Mouse (Mus musculus) embryonic stem cell, embryonic (primary cell): Measurements from ENCODE around the gene Tmprss7.

Source experiments
- CTCF ChIA-PET, 4 experiments: fragments of 300-600 bp in 2 of 4; fragments of 350-600 bp in 2 of 4; sonication (Branson Sonifier 250); formaldehyde crosslinking; loops; one replicate each; lab custom pipeline; 2022; ENCODE audit warnings: inconsistent platforms in 2 of 4; lab: Charles Lee
- POLR2A ChIA-PET, 4 experiments: fragments of 300-600 bp in 2 of 4; fragments of 350-600 bp in 2 of 4; sonication (Branson Sonifier 250); formaldehyde crosslinking; loops; one replicate each; lab custom pipeline; 2022; ENCODE audit warnings: antibody characterized with exemption in 4 of 4, inconsistent platforms in 1 of 4; lab: Charles Lee

Tmprss7 gene

DNA sequence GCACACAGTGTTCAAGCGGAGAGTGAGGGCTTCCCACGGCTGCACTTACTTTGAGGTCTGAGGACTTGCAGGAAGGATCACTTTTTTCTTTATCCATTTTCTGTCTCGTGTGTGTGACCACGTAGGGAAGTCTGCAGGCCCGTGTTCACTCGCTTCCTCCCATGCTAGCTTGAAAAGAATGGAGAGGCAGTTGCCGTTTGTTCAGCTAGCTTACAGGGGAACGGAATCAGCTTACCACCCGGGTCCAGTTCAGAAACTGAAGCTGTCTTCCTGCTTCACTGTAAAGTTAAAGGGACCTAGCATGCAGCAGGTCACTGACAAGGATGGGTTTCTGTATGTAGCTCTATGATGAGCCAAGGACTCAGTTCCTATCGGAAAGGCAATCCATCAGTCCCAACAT lies at the start of gene Tmprss7:
TSS of gene Tmprss7 (minus strand) at position 101 of the 400 bp plus-strand sequence.
- CTCF ChIA-PET = interaction anchor here in 2 of 4 experiments (0.9 to 1.0 kb wide), 2 partner anchors 9 to 274 kb away, joined by 3 read pairs; no protein-coding TSS in a partner anchor
- POLR2A ChIA-PET = no interaction called here

DNA sequence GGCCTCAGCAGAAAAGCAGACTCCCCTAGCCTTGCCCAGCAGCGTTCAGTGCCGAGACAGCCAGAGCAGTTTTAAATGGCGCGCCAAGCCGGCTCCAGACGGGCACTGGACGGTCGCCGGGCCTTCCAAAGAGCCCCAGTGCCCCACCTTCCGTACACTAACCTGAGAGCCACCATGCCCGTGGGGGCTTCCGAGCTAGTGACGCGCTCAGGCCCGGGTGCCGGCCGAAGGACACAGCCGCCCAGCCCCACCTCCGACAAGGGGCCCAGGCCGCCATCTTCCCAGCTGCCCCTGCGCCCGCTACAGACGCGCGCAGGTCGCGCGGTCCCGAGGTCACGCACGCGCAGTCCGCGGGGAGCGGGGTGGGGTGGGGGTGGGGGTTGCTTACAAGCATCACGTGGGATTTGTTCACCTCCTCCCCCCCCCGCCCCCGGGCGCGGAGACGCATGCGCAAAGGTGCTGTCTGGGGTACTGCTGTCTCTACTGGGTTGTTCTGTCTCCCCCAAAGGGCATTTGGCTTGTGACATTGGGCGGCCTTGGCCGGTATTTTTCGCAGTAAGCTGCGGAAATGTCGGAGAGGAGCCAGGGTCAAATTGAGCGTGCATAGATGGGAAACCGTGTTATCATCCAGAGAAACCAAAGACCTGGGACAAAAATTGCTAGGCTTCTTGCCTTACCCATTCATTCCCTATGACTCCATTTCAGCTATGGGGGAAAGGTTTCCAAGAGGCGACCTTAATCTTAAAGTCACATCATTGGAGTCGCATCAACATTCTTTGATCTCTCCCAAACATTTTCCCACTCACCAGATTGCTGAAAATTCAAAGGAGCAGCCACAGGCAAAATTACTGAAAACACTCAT lies 49.4 kb upstream of the Tmprss7 start, which contains the start of gene Abhd10:
TSS of gene Abhd10 (minus strand) at position 341 of the 862 bp plus-strand sequence.
- POLR2A ChIA-PET = interaction anchor here (0.6 to 2.2 kb wide), 24 partner anchors 9 to 758 kb away, joined by 3 to 19 read pairs (median 5); partner anchors contain the start of genes Tagln3 (in 4 of the 4) and Plcxd2 (in 1 of the 4)
- CTCF ChIA-PET = interaction anchor here in 1 of 4 experiments (1.0 kb wide), 2 partner anchors 14 to 58 kb away, joined by 3 to 5 read pairs; no protein-coding TSS in a partner anchor

DNA sequence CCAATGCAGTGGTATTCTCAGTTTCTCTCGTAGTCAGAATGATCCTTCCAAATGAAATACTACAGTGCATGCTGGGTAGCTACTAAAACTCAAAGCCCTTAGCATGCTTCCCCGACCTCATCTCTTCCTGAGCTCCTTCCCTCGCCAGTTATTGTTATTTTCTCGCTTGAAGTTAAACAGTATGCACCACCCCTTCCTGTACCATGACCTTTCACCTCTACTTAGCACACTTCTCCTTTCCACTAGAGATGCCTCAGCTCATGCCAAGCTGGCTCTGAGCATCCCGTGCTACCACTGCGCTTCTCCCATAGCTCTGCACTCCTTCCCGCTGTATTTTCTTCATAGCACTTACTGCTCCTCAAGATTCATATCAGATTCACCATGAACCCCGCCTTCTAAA lies 44.4 kb upstream of the Tmprss7 start:
- POLR2A ChIA-PET = interaction anchor here in 2 of 4 experiments (0.5 to 1.8 kb wide), 7 partner anchors 10 to 273 kb away, joined by 3 to 8 read pairs (median 5); partner anchors contain the start of genes Plcxd2 (in 1 of the 2) and Tagln3 (in 1 of the 2)
- CTCF ChIA-PET = no interaction called here

DNA sequence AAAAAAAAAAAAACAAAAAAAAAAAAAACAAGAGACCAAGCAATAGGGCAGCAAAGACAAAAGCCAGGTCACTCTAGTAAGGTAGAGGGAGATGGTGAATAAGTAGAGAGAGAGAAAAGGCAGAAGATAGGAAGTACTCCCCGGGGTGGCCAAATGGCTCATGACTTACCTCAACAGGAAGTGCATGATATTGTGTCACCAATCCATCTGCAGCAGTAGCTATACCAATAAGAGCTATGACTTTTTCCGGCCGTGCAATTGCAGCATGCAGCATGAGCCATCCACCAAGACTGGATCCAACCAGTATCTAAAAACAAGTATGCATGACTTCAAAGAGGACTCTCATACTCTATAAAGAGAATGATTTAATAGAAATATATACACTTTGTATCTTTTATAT lies 43.3 kb upstream of the Tmprss7 start:
- CTCF ChIA-PET = no interaction called here
- POLR2A ChIA-PET = interaction anchor here in 1 of 4 experiments (0.6 to 1.8 kb wide), 3 partner anchors 8 to 13 kb away, joined by 4 to 6 read pairs (median 5); no protein-coding TSS in a partner anchor

DNA sequence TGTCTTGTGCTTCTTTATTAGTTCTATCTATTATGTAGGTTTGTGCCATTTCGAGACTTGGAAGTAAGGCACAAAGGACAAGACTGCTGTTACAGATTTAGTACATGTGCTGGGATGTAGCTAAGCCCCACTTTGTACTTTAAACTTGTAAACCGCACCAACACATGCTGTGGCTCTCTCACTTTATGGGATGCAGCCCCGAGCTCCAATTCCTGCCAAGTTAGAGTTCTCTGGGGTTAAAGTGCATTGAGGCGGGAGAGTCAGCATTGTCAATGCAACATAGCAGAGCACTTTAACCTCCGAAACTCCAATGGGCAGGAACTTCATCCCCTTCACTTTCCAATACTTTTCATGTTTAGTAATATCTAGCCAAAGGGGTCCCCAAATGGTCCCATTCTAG lies 35.7 kb upstream of the Tmprss7 start:
- ChIA-PET POLR2A (interaction anchor here in 3 of 4 experiments (0.6 to 1.2 kb wide), 3 partner anchors 11 to 209 kb away, joined by 3 read pairs; no protein-coding TSS in a partner anchor), CTCF (no interaction called here)

DNA sequence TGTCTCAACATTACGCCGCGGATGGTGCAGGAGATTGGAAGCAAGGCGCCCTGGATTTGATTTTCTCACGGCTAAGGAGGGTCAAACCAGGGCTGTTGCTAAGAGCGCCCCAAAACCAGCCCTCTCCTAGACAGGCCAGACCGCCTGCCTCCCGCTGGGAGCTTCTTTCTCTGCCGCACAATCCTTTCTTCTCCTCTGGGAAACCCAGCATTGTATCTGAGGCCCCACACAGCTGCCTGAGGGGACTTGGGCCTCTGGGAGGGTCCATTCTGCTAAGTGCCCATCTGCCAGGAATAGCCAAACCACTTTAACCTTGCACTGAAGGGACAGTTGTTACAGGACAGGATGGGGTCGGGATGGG lies 31.3 kb upstream of the Tmprss7 start:
- CTCF ChIA-PET = interaction anchor here in 1 of 4 experiments (0.8 kb wide), 1 partner anchor 40 kb away, joined by 3 read pairs; no protein-coding TSS in a partner anchor
- POLR2A ChIA-PET = interaction anchor here (0.6 to 2.5 kb wide), 8 partner anchors 14 to 285 kb away, joined by 3 to 19 read pairs (median 4); partner anchors contain the start of genes Abhd10 (in 4 of the 4) and Plcxd2 (in 1 of the 4)

DNA sequence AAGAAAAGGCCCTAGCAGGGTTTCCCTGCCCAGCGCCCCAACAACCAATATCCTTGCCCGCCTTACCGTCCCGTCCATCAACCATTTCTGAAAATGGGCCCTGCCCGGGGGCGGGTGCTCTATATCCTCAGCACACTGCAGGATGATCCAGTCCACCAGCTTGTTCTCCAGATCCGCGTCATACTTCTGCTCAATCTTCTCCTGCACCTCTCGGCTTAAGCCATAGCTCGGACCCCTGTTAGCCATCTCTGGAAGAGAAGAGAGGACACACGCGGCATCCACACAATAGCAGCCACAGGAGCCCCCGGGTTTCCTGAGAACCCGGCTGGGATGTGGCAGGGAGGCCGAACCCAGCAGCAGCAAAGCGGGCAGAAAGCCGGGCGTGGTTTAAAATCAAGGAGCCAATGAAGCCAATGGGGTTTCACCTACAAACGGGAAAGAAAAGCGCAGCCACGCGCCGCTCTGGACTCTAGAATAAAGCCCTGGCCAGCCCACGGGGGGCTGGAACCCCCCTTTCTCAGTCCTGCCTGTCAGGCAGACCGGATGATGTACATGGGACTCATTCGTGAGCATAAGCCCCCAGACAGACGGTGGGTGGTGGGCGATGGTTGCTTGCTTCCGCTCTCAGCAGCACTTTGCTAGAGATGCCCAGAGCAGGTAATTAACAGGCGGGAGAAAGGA lies 30.7 kb upstream of the Tmprss7 start, which contains the start of gene Tagln3:
TSS of gene Tagln3 (minus strand) at position 548 of the 681 bp plus-strand sequence.
- ChIA-PET CTCF (interaction anchor here in 1 of 4 experiments (0.8 to 1.0 kb wide), 2 partner anchors 39 to 63 kb away, joined by 3 read pairs; no protein-coding TSS in a partner anchor), POLR2A (interaction anchor here (0.6 to 2.5 kb wide), 13 partner anchors 13 to 286 kb away, joined by 3 to 19 read pairs (median 5); partner anchors contain the start of genes Abhd10 (in 4 of the 4) and Plcxd2 (in 2 of the 4))

DNA sequence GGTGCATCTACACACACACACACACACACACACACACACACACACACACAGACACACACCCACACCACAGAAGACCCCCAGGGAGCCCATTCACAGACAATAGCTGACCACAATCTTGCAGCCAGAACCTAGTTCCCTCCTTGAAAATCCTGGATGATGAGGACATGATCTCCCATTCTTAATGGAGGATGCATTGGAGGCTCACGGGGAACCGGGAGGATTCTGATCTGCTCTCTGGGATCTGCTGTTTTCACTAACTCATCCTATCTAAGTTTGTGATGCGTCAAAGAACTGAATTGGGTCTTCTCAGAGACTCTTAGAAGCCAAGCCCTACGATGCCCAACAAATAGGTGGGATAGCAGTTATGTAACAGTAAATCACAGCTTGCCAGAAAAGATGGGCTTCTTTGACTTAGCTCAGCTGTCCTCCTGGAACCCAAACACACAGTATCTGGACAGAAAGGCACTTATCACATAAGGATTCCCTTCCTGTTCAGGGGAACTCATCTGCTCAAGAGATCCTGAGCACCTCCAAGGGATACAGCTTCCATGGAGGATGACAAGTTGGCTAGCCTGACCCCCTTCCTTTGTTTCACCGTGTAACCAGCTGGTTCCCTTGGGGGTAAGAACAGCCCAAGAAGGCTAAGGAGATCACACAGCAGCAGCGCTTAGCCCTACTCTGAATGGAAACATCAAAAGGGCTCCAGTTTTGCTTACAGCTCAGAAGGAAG lies 29.9 kb upstream of the Tmprss7 start:
- POLR2A ChIA-PET = interaction anchor here (0.6 to 2.5 kb wide), 11 partner anchors 14 to 287 kb away, joined by 3 to 19 read pairs (median 4); partner anchors contain the start of genes Abhd10 (in 4 of the 4) and Plcxd2 (in 2 of the 4)
- CTCF ChIA-PET = interaction anchor here in 2 of 4 experiments (0.6 to 1.0 kb wide), 2 partner anchors 32 to 64 kb away, joined by 3 to 13 read pairs; no protein-coding TSS in a partner anchor

DNA sequence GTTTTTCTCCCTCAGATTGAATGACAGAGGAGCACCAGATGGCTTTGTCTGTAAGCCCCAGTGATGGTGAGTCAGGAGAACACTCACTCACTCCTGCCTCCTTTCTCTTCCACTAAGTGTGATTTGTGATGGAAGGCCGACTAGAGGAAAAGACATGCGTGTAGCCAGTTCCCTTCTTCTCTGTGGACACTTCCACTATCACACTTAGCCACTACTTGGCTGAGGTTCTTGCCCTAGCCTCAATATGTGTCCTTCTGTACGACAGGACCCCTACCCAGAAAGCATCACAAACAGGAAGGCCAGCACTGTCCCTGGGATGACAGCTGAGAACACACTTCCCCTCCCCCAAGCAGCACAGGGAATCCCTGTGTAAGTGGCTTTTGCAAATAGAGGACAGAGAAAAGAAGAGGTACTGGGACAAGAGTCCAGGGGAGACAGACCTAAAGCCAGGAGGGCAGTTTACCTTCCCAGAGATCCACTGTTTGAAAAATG lies 29.0 kb upstream of the Tmprss7 start:
- ChIA-PET POLR2A (interaction anchor here in 1 of 4 experiments (1.1 kb wide), 1 partner anchor 121 kb away, joined by 3 read pairs; no protein-coding TSS in a partner anchor), CTCF (no interaction called here)

DNA sequence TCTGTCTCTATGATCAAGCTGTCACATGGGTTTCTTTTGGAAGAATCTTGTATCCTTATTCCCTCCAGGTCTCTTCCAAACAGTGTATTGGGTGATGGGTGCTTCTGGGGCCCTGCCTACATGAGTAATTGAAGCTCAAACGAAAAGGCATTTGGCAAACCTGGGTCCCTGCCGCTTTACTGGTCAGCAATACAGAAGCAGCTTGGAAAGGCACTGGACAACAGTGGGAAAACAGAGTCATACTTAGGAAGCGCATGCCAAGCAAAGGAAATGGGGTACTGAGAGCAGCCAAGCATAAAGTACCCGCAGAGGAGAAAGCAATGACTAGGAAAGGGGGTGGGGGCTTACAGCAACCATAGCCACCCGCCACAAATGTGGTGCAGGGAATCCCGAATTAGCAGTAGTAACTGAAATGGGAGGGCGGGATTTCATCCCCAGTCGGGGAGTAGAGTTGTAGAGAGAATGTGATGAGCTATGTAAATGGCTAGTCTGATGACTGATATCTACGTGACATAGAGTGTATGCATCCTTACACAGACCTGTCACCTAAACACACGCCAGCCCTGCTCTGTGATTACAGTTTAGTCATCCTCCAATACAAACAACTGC lies 26.7 kb upstream of the Tmprss7 start:
- ChIA-PET POLR2A (interaction anchor here in 2 of 4 experiments (0.8 to 2.0 kb wide), 3 partner anchors 20 to 290 kb away, joined by 4 to 13 read pairs (median 6); partner anchors contain the start of genes Abhd10 (in 1 of the 2) and Plcxd2 (in 1 of the 2)), CTCF (interaction anchor here in 1 of 4 experiments (0.5 kb wide), 1 partner anchor 289 kb away, joined by 5 read pairs; no protein-coding TSS in a partner anchor)

DNA sequence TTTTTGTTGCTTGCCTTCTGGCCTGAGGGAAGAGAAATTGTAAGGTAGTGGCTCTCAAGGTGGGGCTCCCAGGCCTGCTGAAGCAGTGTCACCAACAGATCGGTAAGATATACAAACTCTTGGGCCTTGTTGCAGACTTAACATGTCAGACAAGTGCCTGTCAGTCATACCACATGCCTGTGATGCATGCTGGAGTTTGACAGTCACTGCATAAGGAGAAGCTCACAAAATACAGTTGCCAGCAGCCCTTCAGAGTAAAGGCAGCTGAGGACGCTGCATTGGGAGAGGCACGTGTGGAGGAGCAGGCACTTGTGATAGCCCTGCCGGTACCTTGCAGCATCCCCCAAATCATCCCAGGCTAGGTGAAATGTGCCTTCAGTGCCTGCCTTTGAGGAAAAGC lies 24.8 kb upstream of the Tmprss7 start:
- ChIA-PET POLR2A (interaction anchor here in 1 of 4 experiments (0.6 kb wide), 1 partner anchor 35 kb away, joined by 3 read pairs; no protein-coding TSS in a partner anchor), CTCF (no interaction called here)

DNA sequence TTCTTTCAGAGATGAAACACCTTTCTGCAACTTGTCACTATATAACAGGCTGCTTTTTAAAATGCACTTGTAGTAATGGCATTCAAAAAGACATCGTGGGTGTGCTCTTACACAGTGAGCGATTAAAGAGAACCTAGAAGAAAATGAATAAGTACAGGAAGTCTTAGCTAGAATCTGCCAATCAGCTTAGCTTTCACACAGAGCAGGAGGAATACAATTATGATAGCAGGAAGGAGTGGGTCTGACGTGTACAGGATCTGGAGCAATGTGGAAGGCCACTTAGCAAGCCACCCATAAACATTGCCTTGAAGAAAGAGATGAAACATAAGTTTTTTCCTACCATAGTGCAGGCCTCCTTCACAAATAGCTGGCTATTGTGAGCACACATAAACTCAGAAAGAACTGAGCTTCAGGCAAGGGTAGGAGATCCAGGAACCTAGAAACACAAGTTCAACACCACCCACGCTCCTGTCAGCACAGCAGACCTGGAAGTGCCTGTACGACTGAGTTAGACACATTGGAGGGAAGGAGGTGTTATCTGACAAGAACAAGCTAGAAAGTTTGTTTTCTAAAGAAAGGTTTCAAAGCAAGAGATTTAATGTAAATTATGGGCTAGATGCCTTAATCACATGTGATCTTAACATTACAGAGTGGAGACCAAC lies 21.2 kb upstream of the Tmprss7 start:
- CTCF ChIA-PET = no interaction called here

DNA sequence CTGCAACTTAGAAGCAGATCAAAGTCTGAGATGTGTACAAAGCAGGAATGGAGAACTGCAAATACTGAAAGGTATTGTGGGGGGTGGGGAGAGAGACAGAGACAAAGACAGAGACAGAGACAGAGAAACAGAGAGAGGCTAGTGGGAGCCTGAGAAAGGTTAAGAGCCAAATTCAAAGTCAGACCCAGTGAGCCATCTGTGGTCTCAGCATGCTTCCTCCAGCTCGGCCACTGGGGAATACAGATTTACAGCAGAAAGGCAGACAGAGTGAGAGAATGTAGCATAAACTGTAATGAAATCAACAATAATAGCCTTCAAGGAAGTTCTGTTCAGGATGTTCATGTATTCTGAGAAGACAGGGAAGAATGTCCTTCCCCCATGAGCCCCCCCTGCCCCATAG lies 20.4 kb upstream of the Tmprss7 start:
- POLR2A ChIA-PET = interaction anchor here in 1 of 4 experiments (1.2 kb wide), 1 partner anchor 210 kb away, joined by 3 read pairs; no protein-coding TSS in a partner anchor
- CTCF ChIA-PET = no interaction called here

More for the DNA sequence above, 21.2 kb upstream of the Tmprss7 start:
- POLR2A ChIA-PET = interaction anchor here in 2 of 4 experiments (0.6 to 1.9 kb wide), 3 partner anchors 28 to 464 kb away, joined by 3 to 5 read pairs (median 4); partner anchors contain the start of gene Abhd10 (in 1 of the 2)

DNA sequence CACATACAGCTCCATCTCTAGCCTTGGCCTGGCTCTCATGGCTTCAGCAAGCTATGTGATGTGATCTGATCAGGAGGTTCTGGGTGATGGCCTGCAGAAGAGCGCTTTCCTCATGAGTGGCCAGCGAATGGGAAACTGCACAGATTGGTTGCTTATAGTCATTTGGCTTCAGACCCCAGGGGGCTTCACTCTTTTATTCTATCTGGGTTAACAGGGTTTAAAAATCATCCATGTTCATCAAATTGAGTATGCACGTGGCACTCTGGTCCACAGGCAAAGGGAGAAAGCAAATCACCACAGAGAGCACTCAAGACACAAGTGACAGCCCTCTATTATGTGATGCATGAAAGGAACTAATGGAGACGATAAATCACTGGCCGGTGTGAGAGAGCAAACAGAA lies 19.8 kb upstream of the Tmprss7 start:
- ChIA-PET POLR2A (no interaction called here), CTCF (no interaction called here)

DNA sequence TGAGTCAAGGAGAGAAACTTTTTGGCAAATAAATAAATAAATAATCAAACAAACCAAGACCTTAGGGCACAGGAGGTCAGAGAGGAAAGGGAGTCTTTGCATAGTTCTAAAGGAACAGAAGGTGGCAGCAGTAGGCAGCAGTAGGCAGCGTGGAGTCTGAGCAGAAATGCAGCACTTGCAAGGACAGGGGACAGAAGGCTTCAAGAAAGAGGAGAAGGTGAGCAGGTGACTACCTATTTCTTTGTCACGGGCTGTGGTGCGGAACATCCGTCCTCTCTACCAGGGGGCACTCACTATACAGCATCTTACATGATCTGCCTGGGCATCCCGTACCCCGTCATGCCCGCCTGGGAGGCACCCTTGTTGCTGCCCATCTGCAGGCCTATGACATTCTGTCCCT lies 17.8 kb upstream of the Tmprss7 start:
- POLR2A ChIA-PET = no interaction called here
- CTCF ChIA-PET = interaction anchor here in 1 of 4 experiments (2.5 kb wide), 1 partner anchor 256 kb away, joined by 11 read pairs; no protein-coding TSS in a partner anchor

DNA sequence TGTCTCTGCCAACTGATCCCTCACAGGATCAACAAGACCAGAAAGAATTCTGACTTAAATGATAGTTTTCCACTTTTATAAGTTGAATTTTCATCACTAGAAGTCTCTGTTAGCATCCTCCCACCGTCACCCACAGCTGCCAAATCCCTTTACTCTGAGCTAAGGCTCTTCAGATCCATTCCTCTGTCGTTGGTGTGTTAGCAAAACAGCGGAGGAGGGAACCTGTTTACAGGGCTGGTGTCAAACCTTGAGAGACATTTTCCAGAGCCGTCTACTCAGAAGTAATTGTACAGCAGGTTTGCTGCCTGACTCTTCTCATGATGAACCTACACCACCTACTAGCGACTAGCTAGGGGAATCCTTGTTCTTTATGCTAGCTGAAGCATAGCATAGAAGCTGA lies 5.8 kb upstream of the Tmprss7 start:
- ChIA-PET CTCF (interaction anchor here in 1 of 4 experiments (0.5 kb wide), 1 partner anchor 10 kb away, joined by 3 read pairs; no protein-coding TSS in a partner anchor), POLR2A (no interaction called here)
